Mouse (Mus musculus): ENCODE results near the gene Polr2e. TPM values are rescaled to one million over a fixed set of nuclear protein-coding genes. Genes with fewer than 3 reads are reported as not detected.
A peak's percentile ranks its signal among the peaks of the same experiment; 100 is the strongest.

Gene Polr2e
- total and polyA plus RNA-seq, 3 experiments: 105 to 194 (median 127) TPM

DNA sequence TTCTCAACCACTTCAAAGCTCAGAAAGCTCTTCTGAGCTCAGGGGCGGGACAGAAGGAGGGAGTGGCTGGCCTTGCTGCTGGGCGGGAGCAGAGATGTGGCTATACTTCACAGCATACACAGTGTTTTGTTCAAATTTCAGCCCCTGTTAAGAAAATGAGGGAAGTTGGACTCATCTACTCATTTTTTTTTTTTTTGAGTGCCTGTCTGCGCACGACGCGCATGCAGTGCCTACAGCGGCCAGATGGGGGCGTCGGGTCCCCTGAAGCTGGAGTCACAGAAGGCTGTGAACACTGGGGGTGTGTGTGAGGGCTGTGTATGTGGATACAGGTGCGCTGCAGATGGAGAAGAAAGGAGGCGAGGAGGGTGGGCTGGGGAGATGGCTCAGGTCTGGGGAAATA lies 52.6 kb downstream of the Polr2e start:
- Histone ChIP-seq H3K4me2 (ENCODE audit: insufficient read depth, low read depth, poor library complexity, severe bottlenecking) (peak overlapping the region; percentile 81), H3K27ac (ENCODE audit: insufficient read depth, low read depth) (0 out of 2 replicates have a peak overlapping the region, but pooled peaks have one; percentile 26), H3K4me1 (ENCODE audit: control insufficient read depth in 1 of 2, insufficient read depth in 2 of 2) (peaks cover 16 to 52% of the 10 kb centered on the region in 2 experiments), H3K9ac (ENCODE audit: insufficient read depth, low read depth) (peak overlapping the region; percentile 68), H3K36me3 (replicated peaks in 1 of 2; ENCODE audit: control insufficient read depth in 1 of 2, insufficient read depth in 1 of 2, low read length in 1 of 2) (peaks cover 3 to 20% of the 10 kb centered on the region in 2 experiments), H3K4me3 (replicated peaks in 1 of 3; ENCODE audit: low read depth in 2 of 3, low read length in 2 of 3, poor library complexity in 1 of 3) (peak overlapping the region in 2 of 3 experiments; percentile 0 to 89), H3K79me2 (replicated peaks; ENCODE audit: control insufficient read depth, extremely low read depth, insufficient read depth, poor library complexity, severe bottlenecking) (peaks cover 19% of the 10 kb centered on the region), H3K27me3 (replicated peaks) (peaks cover 3% of the 10 kb centered on the region), H3K9me3 (replicated peaks; ENCODE audit: low read length) (peaks cover 9% of the 10 kb centered on the region)
- in situ Hi-C loops (cut with MboI; ENCODE audit: low pct_ligation_motif_present, low pct_unique_long_range_greater_than_20kb, low sequenced_read_pairs) (loop anchor here (5.0 kb wide), 2 partner anchors 125 to 155 kb away; partner anchors contain the start of gene Cbarp), dilution Hi-C loops (cut with MboI; ENCODE audit: extremely low pct_ligation_motif_present, extremely low pct_unique_long_range_greater_than_20kb, low sequenced_read_pairs) (no loop called here)
- TF ChIP-seq KAT2A (IDR thresholded peaks at IDR 0.05; ENCODE audit: insufficient replicate concordance, low read length) (no peak), CTCF (conservative IDR thresholded peaks at IDR 0.05 in 1 of 2, IDR thresholded peaks at IDR 0.05 in 1 of 2; ENCODE audit: low read depth in 2 of 2, low read length in 2 of 2) (peak; percentile 71 to 91), EP300 (IDR thresholded peaks at IDR 0.05; ENCODE audit: low read length) (peak; percentile 5; the same call in 1 of the 2 replicates), JUND (conservative IDR thresholded peaks at IDR 0.05; ENCODE audit: low read depth, low read length) (no peak), RCOR1 (conservative IDR thresholded peaks at IDR 0.05; ENCODE audit: low read depth, low read length) (no peak), POLR2AphosphoS2 (IDR thresholded peaks at IDR 0.05; ENCODE audit: low read depth, low read length) (no peak), PAX5 (IDR thresholded peaks at IDR 0.05; ENCODE audit: low read length) (no peak), USF1 (IDR thresholded peaks at IDR 0.05; ENCODE audit: low read depth, low read length) (no peak), UBTF (IDR thresholded peaks at IDR 0.05; ENCODE audit: low read depth, low read length) (no peak), MAZ (IDR thresholded peaks at IDR 0.05; ENCODE audit: low read depth, low read length) (no peak), MAX (IDR thresholded peaks at IDR 0.05; ENCODE audit: low read length) (no peak), USF2 (conservative IDR thresholded peaks at IDR 0.05; ENCODE audit: low read depth, low read length) (no peak), NRF1 (IDR thresholded peaks at IDR 0.05; ENCODE audit: low read depth, low read length) (peak; percentile 70), MAFK (IDR thresholded peaks at IDR 0.05; ENCODE audit: insufficient replicate concordance, low read length) (no peak), E2F4 (IDR thresholded peaks at IDR 0.05; ENCODE audit: insufficient replicate concordance, low read depth, low read length) (0 out of 2 replicates have a peak, but pooled peaks have one; percentile 19), ETS1 (conservative IDR thresholded peaks at IDR 0.05; ENCODE audit: low read depth, low read length) (no peak), ZC3H11A (IDR thresholded peaks at IDR 0.05; ENCODE audit: low read depth, low read length) (no peak), ELF1 (IDR thresholded peaks at IDR 0.05; ENCODE audit: low read depth, low read length) (no peak), HCFC1 (IDR thresholded peaks at IDR 0.05; ENCODE audit: low read depth, low read length) (no peak), MXI1 (IDR thresholded peaks at IDR 0.05; ENCODE audit: low read depth, low read length) (no peak; the same call in 1 of the 2 replicates), ZMIZ1 (IDR thresholded peaks at IDR 0.05; ENCODE audit: low read depth, low read length) (no peak), CHD2 (IDR thresholded peaks at IDR 0.05; ENCODE audit: low read length) (no peak), GABPA (IDR thresholded peaks at IDR 0.05; ENCODE audit: insufficient replicate concordance, low read depth, low read length) (no peak), CHD1 (IDR thresholded peaks at IDR 0.05; ENCODE audit: low read depth, low read length) (no peak), MYC (IDR thresholded peaks at IDR 0.05; ENCODE audit: low read depth, low read length) (no peak), IRF4 (IDR thresholded peaks at IDR 0.05; ENCODE audit: low read depth, low read length) (no peak), POLR2A (IDR thresholded peaks at IDR 0.05; ENCODE audit: low read depth, low read length) (0 out of 2 replicates have a peak, but pooled peaks have one; percentile 15), SMC3 (IDR thresholded peaks at IDR 0.05; ENCODE audit: low read depth, low read length) (peak; percentile 72), BHLHE40 (IDR thresholded peaks at IDR 0.05; ENCODE audit: low read depth, low read length) (no peak), ZNF384 (IDR thresholded peaks at IDR 0.05; ENCODE audit: low read depth, low read length) (peak; percentile 98), SIN3A (IDR thresholded peaks at IDR 0.05; ENCODE audit: low read length) (no peak), JUN (IDR thresholded peaks at IDR 0.05; ENCODE audit: insufficient read depth, low read depth, low read length) (no peak), TCF12 (IDR thresholded peaks at IDR 0.05; ENCODE audit: low read depth, low read length) (no peak), TBP (conservative IDR thresholded peaks at IDR 0.05; ENCODE audit: low read depth, low read length) (no peak), MEF2A (IDR thresholded peaks at IDR 0.05; ENCODE audit: borderline replicate concordance, low read depth, low read length) (no peak), NELFE (IDR thresholded peaks at IDR 0.05; ENCODE audit: low read depth, low read length) (no peak), RAD21 (IDR thresholded peaks at IDR 0.05; ENCODE audit: low read depth, low read length) (peak; percentile 65), ZKSCAN1 (IDR thresholded peaks at IDR 0.05; ENCODE audit: borderline replicate concordance, low read depth, low read length) (no peak)
- peak; percentile 89 for DNase-seq (ENCODE audit: extremely low read depth)
